Mouse (Mus musculus) neutrophil, adult 5-6 weeks (primary cell): Measurements from ENCODE around the gene Fam241a. TPM values are rescaled to one million over a fixed set of nuclear protein-coding genes. Genes with fewer than 3 reads are reported as not detected.
A peak's percentile ranks its signal among the peaks of the same experiment; 100 is the strongest.

ENCODE experiments used
- ATAC-seq: fragments of 151-379, 151-347 bp; 2 replicates; pipeline ENCODE4 v1.8.0; 2017; ENCODE audit warnings: mild to moderate bottlenecking, moderate TSS enrichment; ENCODE audit not compliant: insufficient number of reproducible peaks, poor library complexity, low FRiP score, severe bottlenecking; ENCODE audit errors: extremely low read depth
- total RNA-seq: library from RNA; stranded (forward); fragments of 200-1000 nt; gene quantifications from 2 replicates; pipeline ENCODE4 v1.2.3, GENCODE M21; 2017

Gene Fam241a
- total RNA-seq = 9.5 and 12.7 TPM in 2 replicates

DNA sequence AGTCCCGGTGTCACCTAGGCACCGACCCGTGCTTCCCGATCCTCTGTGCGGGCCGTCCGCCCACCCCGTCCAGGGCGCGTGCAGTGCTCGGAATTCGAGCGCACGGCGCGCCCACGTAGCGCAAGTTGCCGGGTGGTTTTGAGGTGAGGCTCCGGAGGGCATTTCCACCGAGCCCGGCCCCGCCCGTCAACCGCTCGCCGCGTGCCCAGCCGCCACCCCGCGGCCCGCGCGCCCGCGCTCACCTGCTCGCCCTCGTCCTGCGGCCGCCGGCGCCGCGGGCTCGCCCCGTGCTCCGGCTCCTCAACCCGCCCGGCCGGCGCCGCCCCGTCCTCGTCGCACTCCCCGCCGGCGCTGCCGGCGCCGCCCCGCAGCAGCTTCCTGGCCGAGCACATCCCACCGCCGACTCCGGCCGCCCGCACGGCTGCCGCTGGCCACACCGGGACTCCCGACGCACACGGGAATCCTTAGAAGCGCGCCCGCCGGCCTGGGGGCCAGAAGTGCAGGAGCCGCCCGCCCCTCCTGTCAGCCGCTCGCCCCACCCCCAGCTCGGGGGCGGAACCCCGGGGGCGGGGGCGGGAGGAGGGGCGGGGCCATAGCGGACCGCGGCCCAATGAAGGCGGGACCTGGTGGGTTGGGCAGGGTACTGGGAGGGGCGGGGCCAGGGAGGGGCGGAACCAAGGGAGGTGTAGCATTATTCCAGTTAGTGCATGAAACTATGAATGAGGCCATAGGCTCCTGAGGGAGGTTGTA is at the start of gene Fam241a:
TSS of gene Fam241a (minus strand) at position 533 of the 750 bp plus-strand sequence.
- ATAC-seq = peak; percentile 88

DNA sequence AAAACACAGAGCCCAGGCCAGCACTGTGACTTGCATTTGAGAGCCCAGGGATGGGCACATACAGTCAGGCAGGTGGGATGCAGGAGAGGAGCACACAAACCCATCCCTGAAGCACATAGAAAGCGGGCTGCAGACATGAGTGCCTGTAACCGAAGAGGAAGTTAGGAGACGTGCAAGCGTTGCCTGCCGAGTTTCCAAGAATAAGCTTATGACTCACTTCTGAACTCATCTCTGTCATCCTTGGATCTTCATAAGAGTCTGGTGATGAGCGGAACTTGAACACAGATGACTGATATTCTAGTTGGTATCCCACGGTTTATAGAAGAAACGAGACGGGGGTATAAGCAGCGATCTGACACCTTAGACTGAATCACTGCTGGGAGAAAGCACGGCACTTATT is 36.3 kb upstream of the Fam241a start:
- ATAC-seq = no peak

- no peak for ATAC-seq
Observed at GRCm38 (mm10) chr3:127930326-127931012, 34.3 kb upstream of the Fam241a start.

- ATAC-seq = no peak
Observed at GRCm38 (mm10) chr3:127929921-127930320, 33.8 kb upstream of the Fam241a start.

GRCm38 (mm10) chr3:127926635-127927183 is 30.6 kb upstream of the Fam241a start:
- ATAC-seq = no peak

DNA sequence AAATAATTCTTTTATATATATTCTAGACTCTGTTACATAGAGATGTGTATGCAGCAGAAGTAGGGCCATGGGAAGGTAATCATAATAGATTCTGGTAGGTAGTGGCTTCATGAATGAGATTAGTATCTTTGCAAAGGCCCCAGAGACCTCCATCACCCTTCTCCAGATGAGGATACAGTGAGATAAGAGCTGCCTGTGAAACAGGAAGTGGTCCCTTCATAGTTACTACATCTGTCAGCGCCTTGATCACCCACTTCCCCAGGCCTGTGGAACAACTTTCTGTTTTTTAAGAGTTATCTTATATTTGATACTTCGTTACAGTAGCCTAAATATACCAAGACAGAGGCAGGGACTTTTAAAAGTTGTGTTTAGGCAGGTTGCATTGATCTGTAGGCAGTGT is 28.3 kb upstream of the Fam241a start:
- 0 out of 2 replicates have a peak, but pooled peaks have one; percentile 33 for ATAC-seq

DNA sequence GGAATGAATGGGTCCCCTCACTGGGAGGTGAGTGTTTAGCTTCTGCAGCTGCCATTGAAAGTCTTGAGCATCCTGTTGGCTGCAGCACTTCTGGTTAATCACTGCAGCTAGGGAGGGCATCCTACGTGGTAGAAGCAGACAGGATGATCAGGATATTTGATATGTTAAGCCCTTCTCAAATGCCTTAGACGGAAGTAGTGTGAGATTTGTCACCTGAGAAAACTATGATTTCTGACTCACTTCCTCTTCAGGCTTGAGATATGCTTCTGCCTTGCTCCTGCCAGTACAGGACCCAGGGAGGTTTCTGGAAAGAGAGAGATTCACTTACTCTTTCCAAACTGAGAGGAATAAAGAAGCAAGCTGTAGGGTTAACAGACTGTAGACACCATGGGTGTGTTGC is 27.1 kb upstream of the Fam241a start:
- ATAC-seq = no peak

DNA sequence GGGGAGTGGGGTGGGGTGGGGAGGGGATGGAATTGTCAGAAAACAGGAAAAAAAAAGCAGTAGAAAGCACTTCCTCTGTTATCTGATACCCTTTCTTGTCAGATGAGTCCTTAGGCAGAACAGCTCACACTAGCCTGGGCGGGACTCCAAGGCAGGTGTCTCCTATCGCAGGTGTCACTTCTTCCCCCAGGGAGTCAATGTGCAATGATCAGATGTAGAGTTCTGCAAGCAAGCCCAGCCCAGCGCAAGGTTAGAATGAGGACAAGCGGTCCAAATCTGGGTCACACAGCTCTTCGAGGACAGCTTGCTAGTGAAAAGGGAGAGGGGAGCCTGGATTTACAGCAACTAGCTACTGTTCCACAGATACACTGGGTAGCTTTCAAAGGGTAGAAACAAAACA is 26.0 kb upstream of the Fam241a start:
- ATAC-seq = no peak

GRCm38 (mm10) chr3:127917999-127918661 is 22.0 kb upstream of the Fam241a start:
- peak; percentile 44; the same call in 1 of the 2 replicates for ATAC-seq

DNA sequence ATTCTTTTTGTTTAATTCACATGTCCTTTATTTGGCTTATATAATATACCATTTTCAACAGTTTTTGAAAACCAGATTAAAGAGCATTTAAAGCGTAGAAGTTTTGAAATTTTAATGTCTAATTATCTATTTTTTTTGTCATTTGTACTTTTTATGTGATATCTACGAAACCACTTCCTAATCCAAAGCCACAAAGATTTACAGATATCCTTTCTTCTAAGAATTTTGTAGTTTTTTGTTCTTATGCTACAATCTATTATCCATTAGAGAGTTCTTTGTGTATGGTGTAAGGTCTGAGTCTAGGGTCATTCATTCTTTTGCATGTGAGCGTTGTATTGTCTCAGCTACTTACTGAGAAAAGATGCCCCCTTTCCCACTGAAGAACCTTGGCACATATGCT is 21.4 kb upstream of the Fam241a start:
- no peak for ATAC-seq

- ATAC-seq = no peak
Observed at GRCm38 (mm10) chr3:127915656-127916334, 19.7 kb upstream of the Fam241a start.

DNA sequence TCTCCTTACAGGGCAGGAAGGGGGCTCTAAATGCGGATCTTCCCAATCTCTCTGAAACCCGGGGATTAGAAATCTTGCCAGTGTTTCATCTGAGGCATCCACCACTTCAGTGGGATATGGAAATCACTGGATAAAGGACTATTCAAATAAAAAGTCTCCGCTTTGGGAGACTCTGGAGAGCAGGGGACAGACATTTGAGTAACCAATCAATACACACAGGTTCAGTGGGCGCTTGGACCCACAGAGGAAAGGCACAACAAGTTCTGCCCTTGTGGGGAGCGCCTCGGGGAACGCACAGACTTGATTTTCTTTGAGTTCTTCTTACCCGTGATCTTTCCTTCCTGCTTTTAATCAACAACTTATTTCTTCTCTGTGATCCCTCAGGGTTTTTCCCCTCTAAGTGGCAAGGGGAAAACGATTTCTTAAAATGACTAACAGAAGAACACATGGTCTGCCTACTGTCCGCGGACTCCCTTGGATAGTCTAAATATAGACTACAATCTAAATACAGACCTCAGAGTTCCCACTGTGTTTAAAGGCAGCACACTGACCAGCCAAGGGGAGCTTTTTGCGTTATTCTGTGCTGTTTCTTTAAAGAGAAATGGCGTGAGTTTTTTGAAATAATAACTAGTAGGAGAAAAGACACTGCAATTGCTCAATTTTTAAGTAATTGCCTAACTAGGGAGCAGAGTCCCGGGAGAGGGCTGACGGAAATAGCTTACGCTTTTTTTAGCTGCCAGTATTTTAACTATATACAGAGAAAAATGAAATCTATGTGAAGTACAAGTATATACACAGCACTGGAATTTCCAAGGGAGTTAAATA is 18.0 kb upstream of the Fam241a start:
- no peak for ATAC-seq

DNA sequence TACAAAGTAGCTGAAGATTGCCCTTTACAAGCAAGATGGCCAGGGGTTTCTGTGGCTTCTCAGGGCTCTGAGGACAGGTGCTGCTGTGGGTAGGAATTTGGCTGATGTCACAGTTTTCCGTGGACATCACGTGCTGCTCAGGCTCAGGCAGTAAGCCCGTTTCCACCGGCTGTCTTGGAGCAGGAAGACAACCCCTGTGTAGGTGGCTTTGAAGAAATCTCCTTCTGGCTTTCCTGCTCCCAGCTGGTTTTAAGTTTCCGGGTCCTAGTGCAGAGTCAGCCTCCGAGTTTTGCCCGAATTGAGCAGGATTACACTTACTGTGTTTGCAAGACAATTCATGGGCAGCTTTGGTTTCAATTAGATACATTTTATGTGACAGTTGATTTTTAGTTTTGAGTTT is 13.8 kb upstream of the Fam241a start:
- ATAC-seq = no peak

GRCm38 (mm10) chr3:127894981-127895779 is 944 bp downstream of the Fam241a start:
- ATAC-seq = no peak

DNA sequence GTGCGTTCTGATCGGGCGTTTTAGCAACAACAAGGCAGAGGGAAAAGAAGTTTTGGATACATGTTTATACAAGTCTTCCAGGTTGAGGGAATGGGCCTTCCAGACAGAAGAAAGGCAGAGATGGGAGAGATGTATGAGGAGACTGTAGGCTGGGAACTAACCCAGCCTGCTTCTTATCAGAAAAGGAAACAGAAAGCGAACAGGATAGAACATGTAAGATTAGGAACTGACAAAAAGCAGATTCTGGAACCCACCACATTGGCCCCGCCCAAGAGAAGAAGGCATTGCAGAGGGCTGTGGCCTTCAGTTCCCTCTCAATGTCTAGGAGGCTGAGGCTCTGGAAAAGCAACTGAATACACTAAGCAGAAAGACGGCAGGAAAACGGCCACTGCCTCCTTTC is 2.2 kb downstream of the Fam241a start:
- peak; percentile 21; the same call in 1 of the 2 replicates for ATAC-seq

DNA sequence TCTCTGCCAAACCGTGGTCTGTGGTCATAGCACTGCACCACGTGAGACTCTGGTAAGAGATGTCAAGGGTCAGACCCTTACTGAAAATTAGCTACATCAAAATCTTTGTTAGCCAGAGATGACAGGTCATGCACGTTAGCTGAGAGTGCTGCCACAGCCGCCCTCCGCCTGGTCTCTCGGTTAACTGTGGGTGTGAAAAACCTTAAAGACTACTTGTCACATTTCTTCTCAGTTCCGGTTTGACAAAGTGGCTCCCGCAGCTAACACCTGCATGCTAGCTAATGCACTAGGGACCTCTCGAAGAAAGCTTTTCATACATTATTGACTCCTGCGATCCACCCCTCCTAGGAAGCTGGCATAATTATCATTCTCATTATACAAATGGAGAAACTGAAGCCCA is 4.2 kb downstream of the Fam241a start:
- ATAC-seq = no peak

GRCm38 (mm10) chr3:127890008-127890407 is 6.1 kb downstream of the Fam241a start:
- ATAC-seq = no peak
